Mouse (Mus musculus) liver, embryonic 12.5 days (tissue): Measurements from ENCODE around the gene Slc7a7. TPM values are rescaled to one million over a fixed set of nuclear protein-coding genes. Genes with fewer than 3 reads are reported as not detected.
A peak's percentile ranks its signal among the peaks of the same experiment; 100 is the strongest.

Experiments used
- ATAC-seq: fragments of 200-750 bp; cut with Nextera tagmentation; 2 replicates; pipeline ENCODE4 v1.8.0; 2017; ENCODE audit warnings: moderate number of reproducible peaks, mild to moderate bottlenecking, moderate library complexity
- H3K27ac ChIP-seq: fragments of 300-500 bp; sonication (generic); 2 replicates; pipeline ENCODE4 v1.5.1; 2016; ENCODE audit warnings: mild to moderate bottlenecking
- H3K27me3 ChIP-seq: fragments of 300-500 bp; sonication (generic); replicated peaks from 2 replicates; pipeline ENCODE4 v1.6.1; 2016; ENCODE audit warnings: mild to moderate bottlenecking, moderate library complexity
- H3K36me3 ChIP-seq: fragments of 300-500 bp; sonication (generic); 2 replicates; pipeline ENCODE4 v1.6.1; 2016; ENCODE audit warnings: mild to moderate bottlenecking, moderate library complexity
- H3K4me1 ChIP-seq: fragments of 300-500 bp; sonication (generic); 2 replicates; pipeline ENCODE4 v1.6.1; 2016
- H3K4me2 ChIP-seq: fragments of 300-500 bp; sonication (generic); 2 replicates; pipeline ENCODE4 v1.6.1; 2016; ENCODE audit warnings: mild to moderate bottlenecking, moderate library complexity
- H3K4me3 ChIP-seq: fragments of 300-500 bp; sonication (generic); 2 replicates; pipeline ENCODE4 v1.5.1; 2016; ENCODE audit warnings: mild to moderate bottlenecking, moderate library complexity
- H3K9ac ChIP-seq: fragments of 300-500 bp; sonication (generic); 2 replicates; pipeline ENCODE4 v1.6.1; 2016; ENCODE audit warnings: mild to moderate bottlenecking, moderate library complexity
- H3K9me3 ChIP-seq: fragments of 300-500 bp; sonication (generic); replicated peaks from 2 replicates; pipeline ENCODE4 v1.6.1; 2016; ENCODE audit warnings: mild to moderate bottlenecking, moderate library complexity
- WGBS: fragments of 180-500 bp; shearing (Covaris S2); methylation state at CpG from one replicate; pipeline ENCODE4 v1.1.7; 2016; ENCODE audit not compliant: insufficient replicate concordance; 5-methylcytosine and 5-hydroxymethylcytosine counted together
- polyA plus RNA-seq: library from polyadenylated mRNA; unstranded; fragments of >200 nt; fragmentation: Nextera tagmentation; extraction: Ambion mirVana; gene quantifications from 2 replicates; pipeline ENCODE4 v1.2.1, GENCODE M21; 2016

Gene Slc7a7
- 8.4 and 8.5 TPM in 2 replicates for polyA plus RNA-seq

GRCm38 (mm10) chr14:54417623-54418081 lies at the start of gene Slc7a7:
TSS of gene Slc7a7 (minus strand) at chr14:54417780.
- Histone ChIP-seq H3K9ac (peak within 1 kb of the TSS; percentile 72), H3K4me2 (peak within 1 kb of the TSS; percentile 74), H3K27me3 (no peaks in the 10 kb centered on the region), H3K4me1 (peaks cover 44% of the 10 kb centered on the region), H3K36me3 (no peaks in the 10 kb centered on the region), H3K4me3 (peak within 1 kb of the TSS; percentile 52), H3K27ac (peak within 1 kb of the TSS; percentile 67; the same call in 1 of the 2 replicates), H3K9me3 (no peaks in the 10 kb centered on the region)
- ATAC-seq = peak; percentile 69
- WGBS = 6% methylated on average over 19 of the region's 19 CpGs

GRCm38 (mm10) chr14:54464293-54465005 lies 46.9 kb upstream of the Slc7a7 start:
- WGBS = 1% methylated on average over 56 of the region's 57 CpGs
- peak overlapping the region; percentile 91 for H3K4me2 ChIP-seq
- peak; percentile 73 for ATAC-seq

GRCm38 (mm10) chr14:54463959-54464292 lies 46.3 kb upstream of the Slc7a7 start, which contains the start of gene Lrp10:
TSS of gene Lrp10 (plus strand) at chr14:54464137.
- no peaks in the 10 kb centered on the region for H3K27me3 ChIP-seq
- WGBS = under 1% methylated on average over 35 of the region's 35 CpGs
- H3K4me2 ChIP-seq = peak within 1 kb of the TSS; percentile 91
- ATAC-seq = peak; percentile 88
- H3K9me3 ChIP-seq = no peaks in the 10 kb centered on the region
- H3K27ac ChIP-seq = peak within 1 kb of the TSS; percentile 94
- H3K4me1 ChIP-seq = peaks cover 36% of the 10 kb centered on the region
- H3K9ac ChIP-seq = peak within 1 kb of the TSS; percentile 92
- H3K4me3 ChIP-seq = peak within 1 kb of the TSS; percentile 89
- peaks cover 35% of the 10 kb centered on the region for H3K36me3 ChIP-seq

More at GRCm38 (mm10) chr14:54464293-54465005, 46.9 kb upstream of the Slc7a7 start:
- Histone ChIP-seq H3K4me3 (peak overlapping the region; percentile 89), H3K9me3 (no peaks in the 10 kb centered on the region), H3K27me3 (no peaks in the 10 kb centered on the region), H3K4me1 (peaks cover 36% of the 10 kb centered on the region), H3K36me3 (peaks cover 40% of the 10 kb centered on the region), H3K27ac (peak overlapping the region; percentile 94), H3K9ac (peak overlapping the region; percentile 92)

DNA sequence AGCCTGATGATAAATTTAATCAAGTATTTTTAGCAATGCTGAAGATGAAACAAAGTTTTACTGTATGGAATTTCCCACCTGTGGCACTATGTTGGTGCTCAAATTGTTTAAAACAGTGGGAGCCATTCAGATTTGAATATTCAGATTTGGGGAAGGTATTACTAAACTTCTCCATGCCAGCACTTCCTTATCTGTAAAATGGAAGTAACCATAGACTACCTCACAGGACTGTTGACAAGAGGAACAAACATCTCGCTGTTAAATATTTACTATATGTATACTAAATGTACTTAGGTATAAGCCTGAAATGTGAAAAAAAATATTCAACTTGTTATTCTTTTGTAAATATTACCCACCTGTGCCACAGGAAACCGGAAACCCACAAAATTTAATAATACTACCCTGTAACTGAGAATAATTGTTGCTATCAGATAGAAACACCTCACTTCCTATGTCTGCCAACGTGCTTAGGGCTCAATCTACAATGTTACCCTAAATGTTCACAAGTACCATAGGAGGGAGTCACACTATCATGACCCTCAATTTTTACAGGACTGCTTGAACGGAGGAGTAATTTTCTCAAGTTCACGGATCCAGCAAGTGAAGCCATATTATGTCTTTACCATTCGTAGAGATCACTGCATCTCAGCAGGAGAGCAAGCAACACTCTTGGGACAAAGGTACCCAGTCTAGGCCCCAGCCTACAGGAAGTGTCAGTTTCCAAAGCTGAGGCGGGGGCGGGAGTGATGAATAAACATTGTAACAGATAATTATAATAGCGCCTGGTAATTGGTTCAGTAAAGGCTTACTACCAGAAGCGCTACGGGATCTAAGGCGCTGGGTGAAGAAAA lies 45.8 kb upstream of the Slc7a7 start:
- H3K4me3 ChIP-seq = peak overlapping the region; percentile 89
- peak overlapping the region; percentile 94 for H3K27ac ChIP-seq
- no peaks in the 10 kb centered on the region for H3K27me3 ChIP-seq
- 8% methylated on average over 12 of the region's 12 CpGs for WGBS
- H3K4me2 ChIP-seq = peak overlapping the region; percentile 91
- peaks cover 29% of the 10 kb centered on the region for H3K36me3 ChIP-seq
- H3K9me3 ChIP-seq = no peaks in the 10 kb centered on the region
- H3K9ac ChIP-seq = peak overlapping the region; percentile 92
- peaks cover 36% of the 10 kb centered on the region for H3K4me1 ChIP-seq
- peak; percentile 50 for ATAC-seq

DNA sequence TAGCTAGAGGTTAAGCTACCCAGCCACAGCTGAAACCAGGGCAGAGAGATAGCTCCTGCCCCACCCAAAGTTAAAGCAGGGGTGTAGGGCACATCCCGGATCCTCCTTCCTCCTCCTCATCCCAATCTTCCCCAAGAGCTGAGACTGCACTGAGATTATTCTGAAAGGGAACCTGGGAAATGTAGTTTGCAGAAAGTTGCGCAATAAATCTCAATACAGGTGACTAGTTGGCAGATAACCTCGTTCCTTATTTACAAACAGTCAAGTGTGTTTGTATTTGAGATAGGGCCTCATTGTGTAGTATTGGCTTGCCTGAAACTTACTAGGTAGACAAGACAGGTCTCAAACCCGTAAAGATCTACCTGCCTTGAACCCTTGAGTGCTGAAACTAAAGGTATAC lies 44.6 kb upstream of the Slc7a7 start:
- ATAC-seq = no peak
- Histone ChIP-seq H3K4me2 (no peak overlapping the region), H3K9ac (no peak overlapping the region), H3K27me3 (no peaks in the 10 kb centered on the region), H3K36me3 (peaks cover 17% of the 10 kb centered on the region), H3K4me3 (no peak overlapping the region), H3K4me1 (peaks cover 36% of the 10 kb centered on the region), H3K27ac (no peak overlapping the region), H3K9me3 (no peaks in the 10 kb centered on the region)
- WGBS = 68% methylated on average over 4 of the region's 4 CpGs

DNA sequence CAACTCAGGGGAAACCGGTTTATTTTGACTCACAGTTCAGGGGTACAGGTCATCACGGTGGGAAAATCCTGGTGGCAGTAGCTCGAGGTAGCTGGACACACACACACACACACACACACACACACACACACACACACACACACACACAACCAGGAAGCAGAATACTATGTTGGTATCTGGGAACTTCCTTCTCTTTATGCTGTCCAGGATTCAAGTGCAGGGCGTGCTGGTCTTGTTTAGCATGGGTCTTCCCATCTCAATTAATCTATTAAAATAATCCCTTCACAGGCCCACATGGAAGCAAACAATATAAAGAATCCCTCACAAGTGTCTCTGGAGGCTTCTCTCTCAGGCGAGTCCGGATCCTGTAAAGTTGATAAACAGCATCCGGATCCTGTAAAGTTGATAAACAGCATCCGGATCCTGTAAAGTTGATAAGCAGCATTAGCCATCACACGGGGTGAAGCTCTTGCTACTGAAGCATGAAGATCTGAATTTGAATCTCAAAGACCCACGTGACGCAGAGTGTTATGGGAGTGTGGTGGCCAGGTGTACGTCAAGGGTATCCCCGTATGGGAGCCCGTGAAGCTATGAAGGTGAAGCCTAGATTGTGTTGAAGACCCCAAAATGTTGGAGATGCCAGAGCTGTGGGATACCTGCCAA lies 40.5 kb upstream of the Slc7a7 start:
- H3K4me3 ChIP-seq = no peak overlapping the region
- H3K27me3 ChIP-seq = 0 out of 2 replicates have a peak, but pooled peaks cover 5% of the 10 kb centered on the region
- H3K4me1 ChIP-seq = peaks cover 22% of the 10 kb centered on the region
- no peak overlapping the region for H3K4me2 ChIP-seq
- ATAC-seq = no peak
- no peaks in the 10 kb centered on the region for H3K9me3 ChIP-seq
- no peak overlapping the region for H3K27ac ChIP-seq
- WGBS = 69% methylated on average over 13 of the region's 14 CpGs
- H3K36me3 ChIP-seq = no peaks in the 10 kb centered on the region
- H3K9ac ChIP-seq = no peak overlapping the region

GRCm38 (mm10) chr14:54454669-54455528 lies 37.3 kb upstream of the Slc7a7 start:
- H3K4me2 ChIP-seq = no peak overlapping the region
- no peaks in the 10 kb centered on the region for H3K9me3 ChIP-seq
- H3K27me3 ChIP-seq = 0 out of 2 replicates have a peak, but pooled peaks cover 5% of the 10 kb centered on the region
- no peak overlapping the region for H3K27ac ChIP-seq
- H3K4me1 ChIP-seq = peaks cover 9% of the 10 kb centered on the region
- 54% methylated on average over 11 of the region's 11 CpGs for WGBS
- ATAC-seq = no peak
- H3K9ac ChIP-seq = no peak overlapping the region
- no peaks in the 10 kb centered on the region for H3K36me3 ChIP-seq
- H3K4me3 ChIP-seq = no peak overlapping the region

GRCm38 (mm10) chr14:54453566-54453965 lies 36.0 kb upstream of the Slc7a7 start:
- H3K36me3 ChIP-seq = no peaks in the 10 kb centered on the region
- H3K4me3 ChIP-seq = no peak overlapping the region
- no peaks in the 10 kb centered on the region for H3K9me3 ChIP-seq
- ATAC-seq = no peak
- H3K27ac ChIP-seq = no peak overlapping the region
- H3K27me3 ChIP-seq = 0 out of 2 replicates have a peak, but pooled peaks cover 5% of the 10 kb centered on the region
- WGBS = 76% methylated on average over 9 of the region's 9 CpGs
- H3K4me2 ChIP-seq = no peak overlapping the region
- H3K4me1 ChIP-seq = peaks cover 18% of the 10 kb centered on the region
- no peak overlapping the region for H3K9ac ChIP-seq

GRCm38 (mm10) chr14:54445476-54445875 lies 27.9 kb upstream of the Slc7a7 start:
- peaks cover 42% of the 10 kb centered on the region for H3K4me1 ChIP-seq
- H3K9ac ChIP-seq = peak overlapping the region; percentile 12; the same call in 1 of the 2 replicates
- ATAC-seq = peak; percentile 28; the same call in 1 of the 2 replicates

GRCm38 (mm10) chr14:54443712-54444618 lies 26.4 kb upstream of the Slc7a7 start:
- no peak for ATAC-seq
- H3K36me3 ChIP-seq = peaks cover 19% of the 10 kb centered on the region
- WGBS = 65% methylated on average over 15 of the region's 15 CpGs
- no peak overlapping the region for H3K27ac ChIP-seq
- H3K4me1 ChIP-seq = peaks cover 38% of the 10 kb centered on the region
- H3K9ac ChIP-seq = no peak overlapping the region
- H3K4me2 ChIP-seq = no peak overlapping the region
- no peak overlapping the region for H3K4me3 ChIP-seq
- peaks cover 15% of the 10 kb centered on the region for H3K27me3 ChIP-seq
- H3K9me3 ChIP-seq = no peaks in the 10 kb centered on the region

More at GRCm38 (mm10) chr14:54445476-54445875, 27.9 kb upstream of the Slc7a7 start:
- Histone ChIP-seq H3K27ac (peak overlapping the region; percentile 41; the same call in 1 of the 2 replicates), H3K9me3 (no peaks in the 10 kb centered on the region), H3K4me3 (no peak overlapping the region), H3K27me3 (peaks cover 9% of the 10 kb centered on the region), H3K36me3 (peaks cover 4% of the 10 kb centered on the region; the same call in 1 of the 2 replicates), H3K4me2 (no peak overlapping the region)
- WGBS = 56% methylated on average over 3 of the region's 3 CpGs
